Mouse (Mus musculus): Measurements from ENCODE around the gene Tshz2.
A peak's percentile ranks its signal among the peaks of the same experiment; 100 is the strongest.
"Not testable (repeated sequence)": the region's sequence is repeated elsewhere in the genome, so short reads cannot be mapped to it uniquely, and the experiment has no call there.

The Tshz2 gene

DNA sequence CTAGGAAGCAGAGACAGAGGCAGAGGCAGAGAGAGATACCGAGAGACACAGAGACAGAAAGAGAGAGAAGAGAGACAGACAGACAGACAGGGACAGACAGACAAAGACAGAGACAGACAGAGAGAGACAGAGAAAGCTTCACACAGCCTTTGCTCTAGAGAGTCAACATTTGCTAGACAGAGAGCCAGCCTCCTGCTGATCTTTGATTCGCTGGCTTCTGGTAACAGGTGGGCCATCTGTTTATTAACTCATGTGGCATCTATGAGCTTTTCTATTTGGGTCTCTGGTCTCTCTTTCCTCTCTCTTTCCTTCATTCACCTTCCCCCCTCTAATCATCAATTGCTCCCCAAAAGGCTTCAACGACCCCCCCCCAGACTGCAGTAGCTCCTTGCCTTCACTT is 181.5 kb downstream of the Tshz2 start:
- no peak for DNase-seq (ENCODE audit: low spot score)

DNA sequence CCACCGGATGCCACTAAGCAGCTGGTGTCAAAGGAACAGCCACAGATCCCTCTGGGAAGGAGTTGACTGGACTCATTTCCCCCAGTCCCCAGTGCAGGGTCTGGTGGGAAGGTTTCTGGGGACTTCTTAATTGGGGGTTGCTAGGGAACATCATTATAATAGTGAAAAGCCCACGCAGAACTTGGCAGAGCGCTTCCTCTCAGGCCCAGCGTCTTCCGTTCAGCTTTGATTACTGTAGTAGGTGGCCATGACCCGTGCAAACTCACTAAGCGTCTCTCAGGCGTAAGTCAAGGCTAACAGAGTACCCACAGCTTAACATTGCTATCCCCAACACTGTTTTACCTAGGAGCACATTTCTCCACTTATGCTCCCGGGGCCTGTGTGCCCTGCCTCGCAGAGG is 181.9 kb downstream of the Tshz2 start:
- DNase-seq (ENCODE audit: low spot score) = no peak

DNA sequence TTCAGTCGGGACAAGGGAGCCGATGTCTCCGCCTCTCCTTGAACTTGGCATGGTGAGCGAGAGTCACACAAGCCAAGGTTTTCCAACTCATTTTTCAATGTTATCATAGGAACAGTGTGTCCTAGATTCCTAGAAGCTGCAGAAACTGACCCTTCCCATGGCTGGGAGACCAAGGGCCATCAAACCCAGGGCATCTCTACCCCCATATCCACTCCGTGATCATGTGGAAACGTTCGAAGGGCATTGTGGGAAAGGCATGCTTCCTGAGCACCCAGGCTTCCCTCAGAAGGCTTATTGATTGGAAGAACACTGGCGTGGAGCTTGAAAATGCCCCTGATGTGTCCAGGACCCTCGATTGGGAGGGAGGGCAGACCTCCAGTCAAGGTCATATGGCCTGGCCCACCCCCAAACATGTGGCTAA is 188.2 kb downstream of the Tshz2 start:
- DNase-seq (ENCODE audit: low spot score) = peak; percentile 13

DNA sequence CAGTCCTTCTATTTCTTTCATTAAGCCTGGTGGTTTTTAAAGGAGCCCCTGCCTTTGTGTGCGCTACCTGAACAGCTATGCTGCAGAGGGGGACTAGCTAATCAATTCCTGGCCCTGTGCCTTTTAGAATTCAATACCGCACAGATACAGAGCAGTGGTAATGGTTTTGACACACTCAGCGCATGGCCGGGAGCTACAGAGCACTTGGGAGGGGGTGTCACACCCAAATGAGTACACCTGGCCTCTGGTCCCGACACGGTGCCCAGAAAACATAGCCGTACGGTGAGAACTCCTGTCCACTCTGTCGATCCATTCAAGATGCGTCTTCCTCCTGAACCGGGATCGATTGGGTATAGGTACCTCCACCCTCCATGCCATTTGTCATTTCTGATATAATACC is 193.1 kb downstream of the Tshz2 start:
- no peak for DNase-seq (ENCODE audit: low spot score)

DNA sequence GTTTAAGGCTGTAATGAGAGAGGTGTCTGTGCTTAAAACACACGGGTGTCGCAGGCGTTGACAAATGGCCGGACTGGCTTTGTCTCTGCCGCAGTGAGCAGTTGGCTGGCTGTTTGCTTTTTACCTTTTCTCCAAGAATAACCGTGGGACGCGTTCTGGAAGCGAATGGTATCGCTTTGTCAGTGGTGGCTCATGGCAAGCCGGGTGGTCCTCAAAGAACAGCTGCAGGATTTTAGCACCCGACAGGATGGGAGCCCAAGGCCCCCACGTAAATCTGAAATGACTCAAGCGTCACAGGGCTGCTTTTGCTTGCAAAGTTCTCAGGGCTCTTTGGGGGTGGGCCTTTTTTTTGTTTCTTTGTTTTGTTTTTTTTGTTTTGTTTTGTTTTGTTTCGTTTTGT is 193.5 kb downstream of the Tshz2 start:
- DNase-seq (ENCODE audit: low spot score) = no peak

DNA sequence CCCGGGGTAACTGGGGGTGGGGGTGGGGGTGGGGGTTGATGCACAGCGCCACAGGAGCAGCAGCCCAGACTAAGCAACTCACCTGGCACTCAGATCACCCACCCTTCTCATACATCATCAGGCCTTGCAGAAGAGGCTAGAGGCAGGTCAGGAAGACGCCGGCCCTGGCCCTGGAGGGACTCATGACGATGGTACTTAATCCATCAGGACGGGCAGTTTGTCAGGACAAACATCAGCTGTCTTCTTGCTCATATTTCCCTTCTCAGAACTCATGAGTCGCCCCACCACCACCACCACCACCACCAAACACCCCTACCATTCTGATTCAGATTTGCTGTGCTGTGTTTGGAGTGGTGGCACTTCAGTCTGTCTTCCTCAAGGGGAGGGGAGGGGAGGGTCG is 194.0 kb downstream of the Tshz2 start:
- no peak for DNase-seq (ENCODE audit: low spot score)

DNA sequence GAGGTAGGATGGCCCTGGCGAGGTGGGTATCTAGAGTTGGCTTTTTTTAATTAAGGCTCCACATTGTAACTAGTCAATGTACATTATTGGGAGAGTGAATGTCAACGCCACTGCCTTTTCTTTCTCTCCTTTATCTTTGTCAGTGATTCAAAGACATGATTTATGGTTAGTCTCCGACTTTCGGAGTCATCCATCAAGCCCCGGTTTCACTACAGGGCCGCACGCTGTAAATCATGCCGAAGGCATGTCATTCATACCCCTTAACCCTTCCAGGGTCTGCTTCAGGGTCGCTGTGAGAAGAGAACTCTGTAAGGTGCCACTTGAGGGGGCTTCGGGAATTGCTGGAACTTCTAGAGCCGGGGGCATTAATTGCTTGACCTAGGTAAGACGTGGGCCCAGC is 199.4 kb downstream of the Tshz2 start:
- no peak for DNase-seq (ENCODE audit: low spot score)

DNA sequence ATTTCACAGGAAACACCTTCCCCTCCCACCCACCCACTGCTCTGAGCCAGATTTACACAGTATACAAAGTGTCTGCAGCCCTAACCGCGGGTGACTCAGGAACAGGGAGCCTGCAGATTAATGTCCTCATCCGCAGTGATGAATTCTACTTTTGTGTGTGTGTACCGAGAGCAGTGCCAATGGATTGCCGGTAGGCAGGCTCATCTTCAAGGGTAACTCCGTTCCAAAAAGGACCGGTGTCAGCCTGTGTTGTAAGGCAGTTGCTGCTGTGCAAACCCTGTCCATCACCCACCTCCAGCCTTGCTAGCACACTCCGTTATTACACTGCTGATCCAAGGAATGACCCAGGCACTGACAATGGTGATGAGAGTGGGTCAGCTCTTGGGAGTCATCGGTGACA is 200.8 kb downstream of the Tshz2 start:
- DNase-seq (ENCODE audit: low spot score) = no peak

DNA sequence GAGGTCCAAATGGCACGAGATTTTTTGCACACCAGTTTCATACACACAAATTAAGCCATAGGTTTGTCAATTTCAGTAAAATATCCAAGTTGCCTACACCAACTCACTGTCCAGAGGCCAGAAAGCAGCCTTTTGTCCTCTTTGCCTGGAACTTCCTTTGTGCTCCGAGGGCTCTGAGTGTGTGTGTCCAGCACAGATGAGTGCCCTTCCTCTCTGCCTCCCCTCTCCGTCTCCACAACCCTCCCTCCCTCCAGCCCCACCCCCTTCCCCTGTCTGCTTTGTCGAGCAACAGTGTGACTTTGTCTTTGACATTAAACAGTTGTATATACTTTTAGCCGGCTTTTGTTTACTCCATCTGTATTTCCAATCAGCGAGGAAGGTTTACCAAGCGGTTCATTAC is 201.8 kb downstream of the Tshz2 start:
- no peak for DNase-seq (ENCODE audit: low spot score)

DNA sequence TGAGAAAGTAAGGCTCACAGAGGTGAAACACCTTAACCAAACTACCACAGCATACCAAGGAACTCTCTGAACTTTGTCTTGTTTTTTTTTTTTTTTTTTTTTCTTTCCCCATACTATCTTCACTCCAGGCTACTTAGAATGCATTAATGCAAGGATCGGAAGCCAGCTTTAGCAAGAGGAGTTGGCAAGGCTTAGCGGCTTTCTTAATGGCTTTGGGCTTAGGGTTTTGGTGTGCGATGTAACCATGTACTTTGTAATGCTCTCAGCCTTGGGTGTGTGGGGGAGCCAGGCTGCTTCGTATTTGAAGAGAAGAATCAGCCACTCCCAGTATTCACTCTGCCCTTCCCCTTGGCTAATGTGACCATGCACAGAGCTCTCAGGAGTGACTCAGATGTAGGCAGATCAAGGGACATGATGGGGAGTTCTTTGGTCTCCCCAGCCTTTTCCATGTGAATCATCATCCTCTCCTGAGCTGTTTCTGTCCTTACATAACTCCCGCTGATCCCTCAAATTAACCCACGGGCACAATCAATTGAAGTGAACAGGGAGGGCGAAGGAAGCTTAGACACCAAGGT is 204.3 kb downstream of the Tshz2 start:
- DNase-seq (ENCODE audit: low spot score) = no peak

DNA sequence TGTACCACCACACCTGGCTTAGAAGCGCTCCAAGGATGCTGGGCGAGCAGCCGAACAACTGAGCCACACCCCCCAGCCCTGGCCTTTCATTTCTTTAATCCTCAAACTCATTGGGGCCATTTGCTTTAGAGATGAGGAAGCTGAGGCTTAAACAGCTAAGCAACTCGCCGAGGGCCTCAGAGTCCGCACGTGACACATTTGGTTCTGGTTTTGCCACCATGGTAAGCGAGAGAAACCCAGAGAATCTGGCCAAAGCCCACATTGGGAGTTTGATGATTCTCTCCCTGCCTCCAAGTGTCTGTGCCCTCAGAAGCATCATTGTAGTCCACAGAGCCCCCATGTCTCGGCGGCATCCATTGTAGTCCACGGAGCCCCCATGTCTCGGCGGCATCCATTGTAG is 205.7 kb downstream of the Tshz2 start:
- no peak for DNase-seq (ENCODE audit: low spot score)

DNA sequence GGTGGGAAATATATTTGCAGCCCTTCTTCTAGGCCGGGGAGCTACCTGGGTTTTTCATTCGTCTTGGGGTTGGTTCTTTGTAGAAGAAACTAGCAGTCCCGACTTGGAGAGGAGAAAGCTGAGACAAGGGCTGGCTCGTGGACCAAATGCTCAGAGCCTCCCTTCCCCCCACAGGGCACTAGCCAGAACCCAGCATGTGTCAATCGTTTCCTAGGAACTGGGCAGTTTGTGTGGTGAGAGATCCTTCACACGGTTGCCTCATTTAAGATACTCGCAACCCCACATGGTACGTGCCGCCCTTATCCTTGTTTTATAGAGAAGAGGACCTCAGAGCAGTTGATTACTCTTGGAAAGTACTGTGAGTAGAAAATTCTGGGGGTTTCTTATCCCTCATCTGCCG is 208.6 kb downstream of the Tshz2 start:
- DNase-seq (ENCODE audit: low spot score) = no peak

DNA sequence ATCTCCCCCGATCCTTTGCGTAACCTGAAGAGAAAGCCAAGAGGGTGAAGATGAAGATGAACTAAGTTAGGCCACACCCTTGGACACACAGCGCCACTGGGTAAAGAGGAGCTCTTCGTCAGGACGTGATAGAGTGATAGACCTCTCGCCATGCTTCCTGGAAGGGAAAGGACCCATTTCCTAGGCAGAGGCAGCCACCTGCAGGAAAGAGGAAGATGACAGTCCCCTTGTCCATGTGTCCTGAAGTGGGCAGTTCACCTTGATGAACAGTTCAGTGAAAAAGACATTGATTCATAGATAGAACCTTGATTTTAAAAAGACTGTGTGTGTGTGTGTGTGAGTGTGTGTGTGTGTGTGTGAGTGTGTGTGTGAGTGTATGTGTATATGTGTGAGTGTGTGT is 209.7 kb downstream of the Tshz2 start:
- DNase-seq (ENCODE audit: low spot score) = no peak

DNA sequence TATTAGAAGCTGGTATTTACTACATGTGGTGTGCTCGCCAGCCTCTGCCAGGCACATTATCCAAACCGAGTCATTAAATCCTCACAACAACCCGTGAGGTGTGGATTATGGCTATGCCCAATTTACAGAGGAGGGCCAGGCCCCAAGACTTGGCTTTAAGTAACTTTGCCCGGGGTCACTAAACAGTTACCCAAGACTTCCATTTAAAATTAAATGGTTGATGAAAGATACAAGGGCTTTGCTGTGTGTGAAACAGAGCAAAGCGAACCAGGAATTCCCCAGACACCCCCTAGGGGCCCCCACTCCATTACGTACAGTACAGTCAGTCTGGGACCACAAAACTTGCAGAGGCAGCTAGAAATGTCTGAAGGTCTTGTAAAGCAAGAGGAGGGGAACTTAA is 210.7 kb downstream of the Tshz2 start:
- no peak for DNase-seq (ENCODE audit: low spot score)

DNA sequence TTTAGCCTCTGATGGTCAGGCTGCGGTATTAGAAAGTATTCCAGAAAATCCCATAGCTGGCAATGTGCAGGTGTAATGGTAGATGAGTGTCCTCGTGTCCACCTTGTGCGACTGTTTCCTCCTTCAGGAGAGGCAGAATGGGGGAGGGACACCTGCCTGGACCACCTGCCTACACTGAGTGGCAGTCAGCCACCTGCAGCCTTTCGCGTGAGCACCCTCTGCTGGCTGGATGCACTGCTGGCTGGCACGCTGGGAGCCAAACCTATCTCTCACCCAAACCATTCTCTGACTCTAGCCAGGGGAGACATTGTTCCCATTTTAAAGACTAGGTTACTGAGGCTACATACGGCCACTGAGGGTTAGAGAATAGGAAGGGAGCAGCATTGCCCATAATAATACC is 216.3 kb downstream of the Tshz2 start:
- DNase-seq (ENCODE audit: low spot score) = peak; percentile 21

DNA sequence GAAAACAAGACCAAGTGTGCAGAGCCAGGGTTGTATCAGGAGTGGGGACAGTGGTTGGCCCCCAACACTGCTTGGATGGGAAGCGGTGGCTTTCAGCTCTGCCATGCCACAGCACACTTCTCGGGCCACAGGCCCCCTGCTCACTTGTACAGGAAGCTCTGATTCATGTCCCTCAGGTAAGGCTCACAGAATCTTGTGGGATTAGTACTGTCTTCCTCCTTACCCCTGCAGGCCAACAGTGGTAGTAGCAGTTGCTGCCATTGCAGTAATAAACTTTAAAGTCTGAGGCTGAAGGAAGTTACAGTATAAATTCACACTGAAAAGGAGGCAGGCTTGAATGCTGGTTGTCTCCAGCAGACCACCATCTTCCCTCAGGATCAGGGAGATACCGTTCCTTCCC is 216.7 kb downstream of the Tshz2 start:
- DNase-seq (ENCODE audit: low spot score) = no peak

DNA sequence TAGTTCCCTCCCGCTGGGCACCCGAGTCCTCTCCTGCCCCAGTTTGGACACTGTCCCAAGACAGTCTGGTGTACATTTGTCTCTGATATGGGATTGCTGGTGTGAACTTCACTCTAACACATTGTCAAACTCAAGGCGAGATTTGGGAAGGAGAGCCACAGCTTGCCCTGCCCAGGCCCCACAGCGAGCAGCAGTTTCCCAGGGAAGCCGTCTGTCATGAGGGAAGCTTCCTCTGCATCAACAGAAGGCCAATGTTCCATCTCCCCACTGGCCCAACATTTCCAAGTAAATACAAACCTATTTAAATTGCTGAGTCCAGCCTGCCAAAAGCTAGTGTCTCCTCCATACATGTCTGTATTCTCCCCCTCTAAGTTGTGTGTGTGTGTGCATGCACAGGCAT is 218.8 kb downstream of the Tshz2 start:
- DNase-seq (ENCODE audit: low spot score) = no peak

DNA sequence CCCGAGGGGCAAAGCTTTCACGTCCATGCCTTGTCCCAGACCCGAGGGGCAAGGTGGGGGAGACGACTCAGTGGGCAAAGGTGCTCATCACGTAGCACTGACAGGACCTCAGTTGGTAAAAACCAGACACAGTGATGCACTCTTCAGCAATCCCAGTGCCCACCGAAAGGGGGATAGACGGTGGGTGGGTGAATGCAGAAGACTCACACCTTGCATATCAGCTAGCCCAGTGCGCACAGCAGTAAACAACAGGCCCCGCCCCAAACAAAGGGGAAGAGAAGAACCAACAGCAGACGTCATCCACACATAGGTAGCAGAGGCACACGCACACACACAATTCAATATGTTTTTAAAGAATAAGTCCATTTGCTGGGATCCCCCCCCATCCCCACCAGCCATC is 221.7 kb downstream of the Tshz2 start:
- DNase-seq (ENCODE audit: low spot score) = no peak

DNA sequence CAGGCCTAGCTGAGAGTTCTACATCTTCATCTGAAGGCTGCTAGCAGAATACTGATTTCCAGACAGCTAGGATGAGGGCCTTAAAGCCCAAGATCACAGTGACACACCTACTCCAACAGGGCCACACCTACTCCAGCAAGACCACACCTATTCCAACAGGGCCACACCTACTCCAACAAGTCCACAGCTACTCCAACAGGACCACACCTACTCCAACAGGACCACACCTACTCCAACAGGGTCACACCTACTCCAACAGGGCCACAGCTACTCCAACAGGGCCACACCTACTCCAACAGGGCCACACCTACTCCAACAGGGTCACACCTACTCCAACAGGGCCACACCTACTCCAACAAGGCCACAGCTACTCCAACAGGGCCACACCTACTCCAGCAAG is 224.2 kb downstream of the Tshz2 start:
- DNase-seq (ENCODE audit: low spot score) = not testable (repeated sequence)

DNA sequence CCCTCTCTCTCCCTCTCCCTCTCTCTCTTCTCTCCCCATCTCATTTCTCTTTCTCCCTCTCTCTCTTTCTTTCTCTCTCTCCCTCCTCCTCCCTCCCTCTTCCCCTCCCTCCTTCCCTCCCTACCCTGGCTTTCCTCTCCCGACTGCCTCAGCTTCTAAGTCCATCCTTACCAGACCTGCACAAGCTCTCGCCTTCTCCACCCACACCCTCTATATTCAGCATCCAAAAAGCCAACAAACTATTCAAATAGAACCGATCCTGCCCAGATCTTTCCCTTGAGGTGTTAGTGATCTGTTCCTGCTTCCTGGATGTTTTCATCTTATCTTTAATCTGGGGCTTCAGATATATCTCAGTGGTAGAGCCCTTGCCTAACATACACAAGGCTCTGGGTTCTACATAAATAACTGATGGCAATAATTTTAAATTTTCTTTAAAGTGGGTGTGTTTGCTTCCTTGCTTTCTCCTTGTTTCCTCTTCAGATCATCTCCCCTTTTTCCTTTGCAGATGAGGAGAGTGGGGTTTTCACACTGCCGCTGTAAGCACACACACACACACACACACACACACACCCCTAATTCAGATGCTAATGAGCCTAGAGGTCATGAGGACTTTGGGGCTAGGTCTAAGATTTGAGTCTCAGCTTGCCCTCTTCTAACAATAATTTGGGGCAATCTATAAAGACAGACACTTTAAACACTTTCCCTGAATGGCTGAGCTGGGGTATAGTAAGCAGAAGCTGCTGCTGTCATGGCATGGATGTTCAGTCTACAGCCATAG is 226.5 kb downstream of the Tshz2 start:
- no peak for DNase-seq (ENCODE audit: low spot score)

DNA sequence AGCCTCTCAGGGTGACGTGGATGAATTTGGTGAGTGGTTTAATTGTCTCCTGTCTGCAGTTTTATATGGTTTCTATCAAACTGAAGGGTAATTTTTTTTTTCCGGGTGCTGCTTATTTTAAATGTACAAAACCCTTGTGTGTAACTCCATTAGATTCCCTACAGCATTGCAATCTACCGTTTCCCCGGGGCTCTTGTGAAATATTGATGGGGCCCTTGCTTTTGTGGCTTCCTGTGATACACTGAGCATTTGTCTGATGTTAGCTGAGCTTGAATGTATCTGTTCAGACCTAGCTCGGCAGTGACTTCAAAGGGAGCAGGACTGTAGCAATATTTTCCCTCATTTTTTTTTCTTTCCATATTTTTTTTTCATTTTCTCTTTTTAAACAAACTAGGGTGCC is 228.1 kb downstream of the Tshz2 start:
- DNase-seq (ENCODE audit: low spot score) = no peak

DNA sequence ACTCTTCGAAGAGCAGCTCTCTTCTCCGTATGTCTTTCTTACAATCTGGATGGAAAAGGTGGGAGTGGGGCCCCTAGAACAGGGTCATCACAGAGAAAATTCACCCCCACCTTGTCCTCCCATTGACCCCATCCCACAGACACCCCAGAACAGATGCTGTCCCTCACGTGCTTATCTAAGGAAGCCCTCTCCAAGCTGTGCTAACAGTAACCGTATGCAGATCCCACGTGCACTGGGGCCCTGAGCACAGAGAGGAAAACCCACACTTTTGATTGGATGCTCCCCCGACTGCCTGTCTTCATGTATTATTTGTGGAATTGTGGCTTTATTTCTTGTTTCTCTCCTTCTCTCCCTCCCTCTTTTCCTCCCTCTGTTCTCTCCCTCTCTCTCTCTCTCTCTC is 229.9 kb downstream of the Tshz2 start:
- DNase-seq (ENCODE audit: low spot score) = no peak

DNA sequence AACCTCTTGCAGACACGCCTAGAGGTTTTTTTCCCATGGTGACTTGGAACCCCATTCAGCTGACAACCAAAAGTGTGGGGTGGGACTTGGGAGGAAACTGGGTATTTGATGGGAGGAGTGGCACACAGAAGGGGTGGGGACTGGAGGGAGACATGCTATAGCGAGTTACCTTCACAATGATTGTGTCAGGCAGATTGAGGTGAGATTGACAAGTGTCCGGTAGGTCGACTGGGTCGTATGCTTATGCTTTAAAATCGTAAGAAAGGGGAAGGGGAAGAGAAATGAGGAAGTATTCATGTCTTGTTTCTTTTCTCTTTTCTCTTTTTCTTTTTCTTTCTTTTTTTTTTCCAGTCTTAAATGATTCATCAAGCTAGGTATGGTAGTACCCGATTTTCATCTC is 236.7 kb downstream of the Tshz2 start:
- DNase-seq (ENCODE audit: low spot score) = no peak

DNA sequence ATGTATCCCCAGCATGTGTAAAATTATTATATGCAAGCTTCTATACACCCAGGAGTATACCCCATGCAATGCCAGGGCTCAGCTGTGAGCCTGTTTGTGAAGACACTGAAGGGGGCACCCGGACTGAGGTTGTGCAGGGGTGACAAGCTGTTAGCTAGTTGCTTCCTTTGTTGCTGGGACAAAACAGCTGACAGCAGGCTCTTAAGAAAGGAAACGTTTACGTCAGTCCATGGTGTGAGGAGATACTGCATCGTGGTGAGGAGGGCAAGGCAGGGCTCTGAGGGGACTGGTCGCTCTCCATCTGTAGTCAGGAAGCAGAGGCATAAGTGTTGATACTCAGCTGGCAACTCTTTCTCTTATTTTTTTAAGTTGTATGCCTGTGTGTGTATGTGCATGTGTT is 237.7 kb downstream of the Tshz2 start:
- DNase-seq (ENCODE audit: low spot score) = no peak

All from ovary, postnatal 14 days (tissue).